Mouse (Mus musculus) lung, embryonic 15.5 days (tissue): ENCODE data around the gene Hist1h2bl. TPM values are rescaled to one million over a fixed set of nuclear protein-coding genes. Genes with fewer than 3 reads are reported as not detected.
"Not testable (repeated sequence)": the region's sequence is repeated elsewhere in the genome, so short reads cannot be mapped to it uniquely, and the experiment has no call there.

Experiments used
- ATAC-seq: fragments of 200-750 bp; cut with Nextera tagmentation; 2 replicates; pipeline ENCODE4 v1.8.0; 2017; ENCODE audit warnings: moderate number of reproducible peaks, borderline replicate concordance; ENCODE audit not compliant: low FRiP score, low TSS enrichment; ENCODE audit errors: extremely low read depth
- H3K27ac ChIP-seq: fragments of 300-500 bp; sonication (generic); 2 replicates; pipeline ENCODE4 v1.5.1; 2015; ENCODE audit warnings: moderate library complexity, mild to moderate bottlenecking, inconsistent platforms
- H3K27me3 ChIP-seq: fragments of 300-500 bp; sonication (generic); 2 replicates; pipeline ENCODE4 v1.6.1; 2015; ENCODE audit warnings: inconsistent platforms
- H3K36me3 ChIP-seq: fragments of 300-500 bp; sonication (generic); 2 replicates; pipeline ENCODE4 v1.6.1; 2015; ENCODE audit warnings: inconsistent platforms
- H3K4me1 ChIP-seq: fragments of 300-500 bp; sonication (generic); 2 replicates; pipeline ENCODE4 v1.6.1; 2015; ENCODE audit warnings: inconsistent platforms
- H3K4me2 ChIP-seq: fragments of 300-500 bp; sonication (generic); 2 replicates; pipeline ENCODE4 v1.6.1; 2015; ENCODE audit warnings: inconsistent platforms, mild to moderate bottlenecking, moderate library complexity
- H3K4me3 ChIP-seq: fragments of 300-500 bp; sonication (generic); 2 replicates; pipeline ENCODE4 v1.5.1; 2015; ENCODE audit warnings: mild to moderate bottlenecking, inconsistent platforms
- H3K9ac ChIP-seq: fragments of 300-500 bp; sonication (generic); 2 replicates; pipeline ENCODE4 v1.6.1; 2015; ENCODE audit warnings: inconsistent platforms
- H3K9me3 ChIP-seq: fragments of 300-500 bp; sonication (generic); 2 replicates; pipeline ENCODE4 v1.6.1; 2016; ENCODE audit warnings: inconsistent platforms
- WGBS: fragments of 180-500 bp; shearing (Covaris S2); methylation state at CpG from one replicate; pipeline ENCODE4 v1.1.7; 2015; 5-methylcytosine and 5-hydroxymethylcytosine counted together
- polyA plus RNA-seq: library from polyadenylated mRNA; unstranded; fragments of >200 nt; fragmentation: Nextera tagmentation; extraction: Ambion mirVana; gene quantifications from 2 replicates; pipeline ENCODE4 v1.2.1, GENCODE M21; 2015

Gene Hist1h2bl
- polyA plus RNA-seq, result 2.0 and 3.0 TPM in 2 replicates

DNA sequence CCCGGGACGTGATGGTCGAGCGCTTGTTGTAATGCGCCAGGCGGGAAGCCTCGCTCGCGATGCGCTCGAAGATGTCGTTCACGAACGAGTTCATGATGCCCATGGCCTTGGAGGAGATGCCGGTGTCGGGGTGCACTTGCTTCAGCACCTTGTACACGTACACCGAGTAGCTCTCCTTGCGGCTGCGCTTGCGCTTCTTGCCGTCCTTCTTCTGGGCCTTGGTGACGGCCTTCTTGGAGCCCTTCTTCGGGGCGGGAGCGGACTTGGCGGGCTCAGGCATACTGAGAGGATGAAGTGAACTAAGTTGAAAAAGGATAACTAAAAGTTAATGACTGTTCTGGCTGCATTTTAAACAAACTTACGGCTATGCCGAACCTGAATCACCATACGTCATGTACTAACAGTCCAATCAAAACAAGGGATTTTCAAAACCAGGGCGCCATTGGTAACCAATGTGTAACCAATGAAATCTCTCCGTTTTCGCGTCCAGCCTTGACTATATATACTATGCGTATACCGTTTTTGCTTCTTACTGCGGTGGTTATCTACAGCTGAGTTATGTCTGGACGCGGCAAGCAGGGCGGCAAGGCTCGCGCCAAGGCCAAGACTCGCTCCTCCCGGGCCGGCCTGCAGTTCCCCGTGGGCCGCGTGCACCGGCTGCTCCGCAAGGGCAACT lies at the start of gene Hist1h2bl, which contains the start of gene Hist1h2ai:
Gene Hist1h2bl (minus strand): TSS at position 280 of the 676 bp plus-strand sequence.
Gene Hist1h2ai (plus strand): TSS at position 559 of the 676 bp plus-strand sequence.
- H3K36me3 ChIP-seq, H3K27me3 ChIP-seq, H3K9me3 ChIP-seq: not testable (repeated sequence)
- Histone ChIP-seq H3K9ac (peak within 1 kb of the TSS; percentile 62), H3K4me1 (peaks cover 27% of the 10 kb centered on the region), H3K27ac (peak within 1 kb of the TSS; percentile 89), H3K4me3 (peak within 1 kb of the TSS; percentile 34), H3K4me2 (peak within 1 kb of the TSS; percentile 80)
- under 1% methylated on average over 36 of the region's 50 CpGs for WGBS
- ATAC-seq, result peak; percentile 94

DNA sequence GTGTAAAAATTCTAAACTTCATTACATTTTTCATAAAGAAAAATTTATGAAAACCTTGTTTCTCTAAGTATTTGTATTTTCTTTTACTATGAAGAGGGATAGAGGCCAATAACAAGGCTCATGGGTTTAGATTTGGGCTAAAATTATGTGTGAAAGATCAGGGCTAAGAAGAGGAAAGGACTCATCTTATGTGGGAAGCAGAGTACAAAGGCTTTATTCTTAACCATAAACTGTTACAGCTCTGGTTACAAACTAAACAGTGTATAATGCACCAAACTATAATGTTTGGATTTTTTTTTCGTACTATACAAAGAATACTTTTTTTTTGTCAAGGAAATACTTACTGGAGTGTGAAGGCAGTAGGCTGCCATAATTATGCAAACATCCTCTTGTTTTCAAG lies 39.8 kb upstream of the Hist1h2bl start:
- no peak overlapping the region for H3K9ac ChIP-seq
- H3K9me3 ChIP-seq, result no peaks in the 10 kb centered on the region
- 0 out of 2 replicates have a peak overlapping the region, but pooled peaks have one; percentile 17 for H3K4me3 ChIP-seq
- H3K27me3 ChIP-seq, result no peaks in the 10 kb centered on the region
- WGBS, result 49% methylated on average over 1 of the region's 1 CpGs
- no peaks in the 10 kb centered on the region for H3K36me3 ChIP-seq
- H3K4me1 ChIP-seq, result peaks cover 26% of the 10 kb centered on the region
- no peak for ATAC-seq
- H3K27ac ChIP-seq, result no peak overlapping the region
- peak overlapping the region; percentile 38 for H3K4me2 ChIP-seq

DNA sequence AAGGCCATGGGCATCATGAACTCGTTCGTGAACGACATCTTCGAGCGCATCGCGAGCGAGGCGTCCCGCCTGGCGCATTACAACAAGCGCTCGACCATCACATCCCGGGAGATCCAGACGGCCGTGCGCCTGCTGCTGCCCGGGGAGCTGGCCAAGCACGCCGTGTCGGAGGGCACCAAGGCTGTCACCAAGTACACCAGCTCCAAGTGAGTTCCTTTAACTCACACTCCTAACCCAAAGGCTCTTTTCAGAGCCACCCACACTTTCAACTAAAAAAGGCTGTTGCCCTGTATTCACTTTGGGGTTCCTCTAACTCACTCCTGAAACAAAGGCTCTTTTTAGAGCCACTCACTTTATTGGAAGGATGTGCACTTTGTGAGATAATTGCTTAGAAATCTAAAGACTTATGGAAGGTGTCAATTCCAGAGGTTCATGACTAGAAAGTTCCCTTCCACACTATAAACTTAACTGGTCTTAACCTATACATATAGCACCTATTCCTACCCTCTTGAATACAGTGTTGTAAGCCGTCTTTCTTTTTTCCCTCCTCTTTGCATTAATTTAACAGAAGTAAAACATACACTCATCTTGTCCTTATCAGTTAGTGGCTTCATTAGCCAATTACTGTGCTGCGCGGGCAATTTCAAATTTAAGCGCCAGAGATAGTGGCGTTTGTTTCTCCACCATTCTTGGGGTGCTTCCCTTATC lies 38.5 kb upstream of the Hist1h2bl start:
- H3K36me3 ChIP-seq, H3K27me3 ChIP-seq, ATAC-seq, H3K9me3 ChIP-seq: not testable (repeated sequence)
- H3K4me1 ChIP-seq, result peaks cover 28% of the 10 kb centered on the region
- peak overlapping the region; percentile 70 for H3K4me2 ChIP-seq
- peak overlapping the region; percentile 55 for H3K9ac ChIP-seq
- H3K4me3 ChIP-seq, result peak overlapping the region; percentile 47
- peak overlapping the region; percentile 96 for H3K27ac ChIP-seq
- under 1% methylated on average over 15 of the region's 26 CpGs for WGBS

GRCm38 (mm10) chr13:21753524-21754285 lies 37.8 kb upstream of the Hist1h2bl start, which contains the start of the genes Hist1h2ak and Hist1h2bn:
TSS of gene Hist1h2ak (minus strand) at chr13:21753827.
TSS of gene Hist1h2bn (plus strand) at chr13:21754123.
- H3K9me3 ChIP-seq, H3K27me3 ChIP-seq, H3K36me3 ChIP-seq: not testable (repeated sequence)
- under 1% methylated on average over 49 of the region's 50 CpGs for whole genome bisulfite sequencing
- peak within 1 kb of the TSS; percentile 47 for H3K4me3 ChIP-seq
- peak within 1 kb of the TSS; percentile 55 for H3K9ac ChIP-seq
- H3K4me2 ChIP-seq, result peak within 1 kb of the TSS; percentile 70
- peak; percentile 92 for ATAC-seq
- H3K4me1 ChIP-seq, result peaks cover 29% of the 10 kb centered on the region
- peak within 1 kb of the TSS; percentile 96 for H3K27ac ChIP-seq

DNA sequence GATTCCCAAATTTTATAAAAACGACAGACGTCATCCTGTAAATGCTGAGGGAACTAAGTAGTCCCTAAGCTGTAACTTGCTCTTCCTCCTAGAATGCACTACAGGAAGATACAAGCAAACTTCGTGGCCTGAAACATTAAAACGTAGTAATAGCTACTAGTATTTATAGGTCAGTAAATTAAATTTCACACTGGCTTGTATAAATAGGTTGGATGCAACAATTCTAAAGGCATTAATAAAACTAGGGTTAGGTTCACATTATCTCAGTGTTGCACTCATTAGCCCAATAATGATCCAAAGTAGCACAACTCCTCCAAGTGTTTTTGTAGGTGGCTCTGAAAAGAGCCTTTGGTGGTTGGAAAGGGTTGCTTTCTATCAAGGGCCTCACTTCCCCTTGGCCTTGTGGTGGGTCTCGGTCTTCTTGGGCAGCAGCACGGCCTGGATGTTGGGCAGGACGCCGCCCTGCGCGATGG lies 37.1 kb upstream of the Hist1h2bl start:
- peaks cover 33% of the 10 kb centered on the region for H3K4me1 ChIP-seq
- H3K4me2 ChIP-seq, result peak overlapping the region; percentile 70
- peak; percentile 7; the same call in 1 of the 2 replicates for ATAC-seq
- no peaks in the 10 kb centered on the region for H3K27me3 ChIP-seq
- H3K27ac ChIP-seq, result peak overlapping the region; percentile 96
- H3K9ac ChIP-seq, result peak overlapping the region; percentile 55
- H3K36me3 ChIP-seq, result no peaks in the 10 kb centered on the region
- WGBS, result under 1% methylated on average over 10 of the region's 10 CpGs
- H3K9me3 ChIP-seq, result no peaks in the 10 kb centered on the region
- H3K4me3 ChIP-seq, result peak overlapping the region; percentile 47

DNA sequence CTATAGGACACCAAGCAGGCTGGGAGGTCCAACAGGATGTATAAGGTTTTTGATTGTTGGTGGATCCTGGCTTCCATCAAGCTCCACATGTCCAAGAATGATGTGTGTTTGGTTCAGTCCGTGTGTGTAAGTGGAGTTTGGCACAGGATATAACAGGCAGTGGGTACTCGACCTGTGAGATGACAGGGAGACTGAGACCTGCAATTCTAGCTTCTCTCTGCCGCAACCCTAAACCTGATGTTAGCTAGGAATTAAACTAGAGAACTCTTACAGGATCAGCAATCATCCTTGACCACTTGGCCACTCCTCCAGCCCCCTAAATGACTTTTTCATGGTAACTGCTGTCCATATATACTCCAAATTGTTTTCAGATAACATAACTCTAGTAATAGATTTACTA lies 36.4 kb upstream of the Hist1h2bl start:
- WGBS, result 18% methylated on average over 3 of the region's 3 CpGs

DNA sequence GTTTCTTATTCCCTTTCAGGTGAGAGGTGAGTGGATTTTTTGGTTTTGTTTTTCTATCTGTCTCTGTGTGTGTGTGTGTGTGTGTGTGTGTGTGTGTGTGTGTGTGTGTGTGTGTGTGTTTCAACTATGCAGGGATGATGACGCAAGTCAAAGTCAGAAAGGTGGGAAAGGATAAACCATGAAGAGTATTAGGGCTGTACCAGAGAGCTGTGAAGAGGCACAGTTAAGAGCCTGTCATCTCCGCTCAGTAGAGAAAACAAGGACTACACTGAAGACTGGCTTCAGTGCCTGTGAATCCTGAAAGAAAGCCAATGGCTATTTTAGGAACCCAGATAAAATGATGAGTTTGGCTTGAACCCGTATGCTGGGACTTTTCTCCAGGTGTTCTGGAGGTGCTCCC lies 35.9 kb upstream of the Hist1h2bl start:
- peak overlapping the region; percentile 70; the same call in 1 of the 2 replicates for H3K4me2 ChIP-seq
- H3K27ac ChIP-seq, result peak overlapping the region; percentile 96
- WGBS, result 46% methylated on average over 3 of the region's 3 CpGs
- H3K4me3 ChIP-seq, result 0 out of 2 replicates have a peak overlapping the region, but pooled peaks have one; percentile 0
- no peak for ATAC-seq
- no peak overlapping the region for H3K9ac ChIP-seq
- H3K9me3 ChIP-seq, result no peaks in the 10 kb centered on the region
- H3K4me1 ChIP-seq, result peaks cover 40% of the 10 kb centered on the region
- H3K36me3 ChIP-seq, result no peaks in the 10 kb centered on the region
- H3K27me3 ChIP-seq, result no peaks in the 10 kb centered on the region

More for the DNA sequence above, 36.4 kb upstream of the Hist1h2bl start:
- no peaks in the 10 kb centered on the region for H3K27me3 ChIP-seq
- H3K27ac ChIP-seq, result peak overlapping the region; percentile 96
- peaks cover 36% of the 10 kb centered on the region for H3K4me1 ChIP-seq
- peak overlapping the region; percentile 70 for H3K4me2 ChIP-seq
- no peak for ATAC-seq
- H3K36me3 ChIP-seq, result no peaks in the 10 kb centered on the region
- no peaks in the 10 kb centered on the region for H3K9me3 ChIP-seq
- peak overlapping the region; percentile 0; the same call in 1 of the 2 replicates for H3K4me3 ChIP-seq
- no peak overlapping the region; the same call in 1 of the 2 replicates for H3K9ac ChIP-seq

DNA sequence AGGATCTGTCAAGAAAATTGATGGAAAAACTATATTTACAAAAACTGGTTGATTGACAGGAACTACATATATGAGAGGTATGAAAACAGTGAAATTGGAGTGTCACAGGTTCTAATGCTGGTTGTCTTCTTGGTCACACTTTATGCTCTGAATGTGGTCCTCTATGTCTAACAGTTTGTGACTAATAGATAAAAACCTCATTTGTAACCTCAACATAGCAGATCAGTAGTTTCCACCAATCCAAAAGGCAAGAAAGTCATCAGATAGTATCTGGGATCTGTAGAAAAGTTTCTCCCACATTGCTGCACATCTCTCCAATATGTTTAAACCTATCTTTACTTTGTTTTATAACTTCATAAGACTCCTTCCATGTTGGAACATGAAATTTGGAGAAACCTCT lies 35.5 kb upstream of the Hist1h2bl start:
- no peak overlapping the region for H3K9ac ChIP-seq
- H3K36me3 ChIP-seq, result no peaks in the 10 kb centered on the region
- peak overlapping the region; percentile 55; the same call in 1 of the 2 replicates for H3K27ac ChIP-seq
- no peak overlapping the region for H3K4me2 ChIP-seq
- H3K4me3 ChIP-seq, result no peak overlapping the region
- no peaks in the 10 kb centered on the region for H3K9me3 ChIP-seq
- H3K4me1 ChIP-seq, result peaks cover 40% of the 10 kb centered on the region
- no peak for ATAC-seq
- no peaks in the 10 kb centered on the region for H3K27me3 ChIP-seq

DNA sequence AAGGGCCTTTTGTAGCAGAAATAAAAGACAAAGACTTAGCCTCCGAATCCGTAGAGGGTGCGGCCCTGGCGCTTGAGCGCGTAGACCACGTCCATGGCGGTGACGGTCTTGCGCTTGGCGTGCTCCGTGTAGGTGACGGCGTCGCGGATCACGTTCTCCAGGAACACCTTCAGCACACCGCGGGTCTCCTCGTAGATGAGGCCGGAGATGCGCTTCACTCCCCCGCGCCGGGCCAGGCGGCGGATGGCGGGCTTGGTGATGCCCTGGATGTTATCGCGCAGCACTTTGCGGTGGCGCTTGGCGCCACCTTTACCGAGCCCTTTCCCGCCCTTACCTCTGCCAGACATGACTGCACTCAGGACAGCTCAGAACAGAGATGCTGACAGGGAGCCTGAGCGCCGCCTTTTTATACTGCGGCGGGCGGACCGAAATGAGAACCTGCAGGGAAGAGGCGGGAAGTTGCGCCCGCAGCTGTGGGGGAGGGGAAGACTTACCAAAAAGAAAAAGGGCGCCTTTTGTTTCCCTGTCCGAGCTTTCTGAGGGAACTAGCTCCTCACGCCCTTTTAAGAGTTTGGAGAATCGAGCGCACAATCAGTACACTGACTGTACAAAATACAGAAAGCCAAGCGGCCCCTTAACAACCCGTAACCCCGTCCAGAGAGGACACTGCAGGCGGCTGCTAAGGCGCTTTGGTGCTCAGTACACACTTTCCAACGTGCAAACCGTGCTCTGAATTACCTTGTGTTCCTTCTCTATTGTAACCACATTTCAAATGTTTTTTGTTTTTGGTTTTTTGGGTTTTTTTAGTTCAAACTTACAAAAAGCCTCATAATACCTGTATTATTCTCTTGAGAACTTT lies 34.4 kb upstream of the Hist1h2bl start, which contains the start of gene Hist1h4k:
Gene Hist1h4k (minus strand): TSS at position 347 of the 859 bp plus-strand sequence.
- not testable (repeated sequence) for H3K9me3 ChIP-seq, H3K36me3 ChIP-seq, H3K27me3 ChIP-seq
- ATAC-seq, result peak; percentile 82
- WGBS, result under 1% methylated on average over 42 of the region's 56 CpGs
- Histone ChIP-seq H3K9ac (peak within 1 kb of the TSS; percentile 51), H3K27ac (peak within 1 kb of the TSS; percentile 98), H3K4me3 (peak within 1 kb of the TSS; percentile 49), H3K4me1 (peaks cover 35% of the 10 kb centered on the region), H3K4me2 (peak within 1 kb of the TSS; percentile 72)

- ATAC-seq, result no peak
- no peaks in the 10 kb centered on the region for H3K27me3 ChIP-seq
- no peaks in the 10 kb centered on the region for H3K9me3 ChIP-seq
- H3K4me1 ChIP-seq, result peaks cover 32% of the 10 kb centered on the region
- H3K36me3 ChIP-seq, result no peaks in the 10 kb centered on the region
- peak overlapping the region; percentile 98 for H3K27ac ChIP-seq
- peak overlapping the region; percentile 51 for H3K9ac ChIP-seq
- WGBS, result under 1% methylated on average over 5 of the region's 5 CpGs
- peak overlapping the region; percentile 72 for H3K4me2 ChIP-seq
- peak overlapping the region; percentile 49 for H3K4me3 ChIP-seq
Observed at GRCm38 (mm10) chr13:21749387-21750158, 33.6 kb upstream of the Hist1h2bl start.
